In genomic region chr15:7080916-7081626, GRCm38 (mm10) we compare ENCODE assay signal across 19 mouse cellular contexts. TPM values are rescaled to one million over a fixed set of nuclear protein-coding genes. Genes with fewer than 3 reads are reported as not detected.
A peak's percentile ranks its signal among the peaks of the same experiment; 100 is the strongest.
DNase-seq lines count a peak whose midpoint lies in the region; TF ChIP-seq lines count a peak whose summit lies in the region.
"Had no signal": no experiment of that assay in that cellular context is flagged by ENCODE, and none has a peak within 500 bp of the region (broad histone marks: within the 10 kb centered on the region; RNA-seq: fewer than 3 reads in every experiment).

No protein-coding gene starts in this region.

- H3K27me3 ChIP-seq in kidney, adult 2 months (replicated peaks; ENCODE audit: control insufficient read depth, insufficient read depth, low read length): no peaks in the 10 kb centered on the region
- no peaks in the 10 kb centered on the region for H3K27me3 ChIP-seq in myocyte (ENCODE audit: control insufficient read depth, insufficient read depth, insufficient read length)
- H3K27me3 ChIP-seq: hindbrain, embryonic 15.5 days; liver, embryonic 15.5 days; stomach, embryonic 15.5 days had no signal

- H3K36me3 ChIP-seq in kidney, adult 2 months (ENCODE audit: control insufficient read depth, insufficient read depth, low read length): no peaks in the 10 kb centered on the region
- no peaks in the 10 kb centered on the region for H3K36me3 ChIP-seq in myocyte (ENCODE audit: control insufficient read depth, insufficient read depth)
- H3K36me3 ChIP-seq: hindbrain, embryonic 15.5 days; liver, embryonic 15.5 days; stomach, embryonic 15.5 days had no signal

- peak overlapping the region; percentile 44 for H3K4me2 ChIP-seq in myocyte (ENCODE audit: low read depth)
- H3K4me2 ChIP-seq: hindbrain, embryonic 15.5 days; liver, embryonic 15.5 days; stomach, embryonic 15.5 days had no signal

- TF ChIP-seq POLR2A in kidney, adult 2 months (IDR thresholded peaks at IDR 0.05; ENCODE audit: low read depth, low read length): no peak
- TF ChIP-seq POLR2A in myocyte (IDR thresholded peaks at IDR 0.05; ENCODE audit: insufficient read length, low read depth): no peak

- no peaks in the 10 kb centered on the region for H3K79me2 ChIP-seq in myocyte (ENCODE audit: control insufficient read depth, insufficient read depth)

- TF ChIP-seq CTCF in gastrocnemius, adult 2 months (IDR thresholded peaks at IDR 0.05): no peak
- TF ChIP-seq CTCF in kidney, adult 2 months (conservative IDR thresholded peaks at IDR 0.05; ENCODE audit: insufficient read depth, insufficient read length, low read depth, low read length): no peak

- 43% methylated on average over 15 of the region's 15 CpGs for WGBS in kidney, adult 2 months

- peak overlapping the region; percentile 85 for H3K27ac ChIP-seq in gastrocnemius, adult 2 months
- no peak overlapping the region for H3K27ac ChIP-seq in kidney, adult 2 months (ENCODE audit: insufficient read depth, low read depth, low read length)
- H3K27ac ChIP-seq: hindbrain, embryonic 15.5 days; liver, embryonic 15.5 days; stomach, embryonic 15.5 days had no signal

- no peak overlapping the region for H3ac ChIP-seq in myocyte (ENCODE audit: control insufficient read depth, insufficient read length)

- peaks cover 3% of the 10 kb centered on the region; the same call in 1 of the 2 replicates for H3K4me1 ChIP-seq in kidney, adult 2 months (ENCODE audit: control insufficient read depth, insufficient read depth, low read length)
- H3K4me1 ChIP-seq: hindbrain, embryonic 15.5 days had no signal

- H3K4me3 ChIP-seq in gastrocnemius, adult 2 months: peak overlapping the region; percentile 42
- H3K4me3 ChIP-seq in kidney, adult 2 months (ENCODE audit: insufficient read depth, low read depth, low read length): no peak overlapping the region
- no peak overlapping the region for H3K4me3 ChIP-seq in myocyte
- H3K4me3 ChIP-seq: hindbrain, embryonic 15.5 days; liver, embryonic 15.5 days; stomach, embryonic 15.5 days had no signal

- intact Hi-C loops in gastrocnemius, adult 2 months (cut with DNase I): no loop called here

- peak; percentile 70 for DNase-seq in gastrocnemius, adult 2 months
- DNase-seq in gastrocnemius, postnatal 4 days (ENCODE audit: low spot score in 2 of 2): no peak
- peak; percentile 71 for DNase-seq in kidney, adult 2 months
- DNase-seq in kidney, adult 18-20 months: no peak
- DNase-seq in lung, postnatal 36 days: peak; percentile 23
- no peak for DNase-seq in lung, postnatal 10 days
- DNase-seq in spleen, postnatal 36 days (ENCODE audit: low spot score in 2 of 2): no peak
- DNase-seq: adrenal gland, adult 8-10 months; cerebellum, adult 11 months; cerebellum, postnatal 14 days; embryo, embryonic 11 days; forebrain, postnatal 0 days; heart, postnatal 36 days; midbrain, embryonic 14.5 days; spleen, adult 18-20 months had no signal

TF ChIP-seq in myocyte, 11 proteins besides CTCF, POLR2A, EP300 and RAD21:
- TF ChIP-seq MYOD1 (IDR thresholded peaks at IDR 0.05; ENCODE audit: control insufficient read depth in 1 of 3, insufficient read length in 2 of 3, low read depth in 2 of 3) (no peak), TCF3 (IDR thresholded peaks at IDR 0.05; ENCODE audit: insufficient read length, low read depth) (no peak), REST (IDR thresholded peaks at IDR 0.05; ENCODE audit: insufficient read depth, insufficient read length) (no peak), POLR2AphosphoS2 (IDR thresholded peaks at IDR 0.05; ENCODE audit: insufficient read length, low read depth) (no peak), CEBPB (IDR thresholded peaks at IDR 0.05; ENCODE audit: insufficient read depth, poor library complexity, severe bottlenecking) (no peak), MYOG (IDR thresholded peaks at IDR 0.05; ENCODE audit: control insufficient read depth in 1 of 3, insufficient read depth in 1 of 3, insufficient read length in 2 of 3, low read depth in 2 of 3) (no peak), TCF12 (IDR thresholded peaks at IDR 0.05; ENCODE audit: insufficient read depth, poor library complexity, severe bottlenecking) (no peak)

RNA-seq across cellular contexts. Expression of gene Lifr, which starts 9.3 kb away (rescaled TPM):
- 10 to 100 TPM; 66.2 to 83.3 TPM for total RNA-seq in gastrocnemius, adult 2 months (2021)
- 10 to 100 TPM; 58.4 to 59.1 TPM for total RNA-seq in gastrocnemius, postnatal 4 days (2021)
- polyA plus RNA-seq in kidney, adult 2 months (2012; rRNA removed): 26.2 and 64.8 TPM in 2 replicates
- 14.8 TPM for polyA plus RNA-seq in myocyte (2012; fragmentation: generic; extraction: Trizol)

Comparison
In these comparisons a context has a peak if more than half of its experiments do, and no peak if none do; other contexts are left out.
1. DNase-seq: peak in gastrocnemius, adult 2 months (single experiment), kidney, adult 2 months (single experiment) and lung, postnatal 36 days (single experiment); none in gastrocnemius, postnatal 4 days (0 of 2), kidney, adult 18-20 months (single experiment), lung, postnatal 10 days (single experiment) and spleen, postnatal 36 days (0 of 2).